Mouse (Mus musculus): ENCODE data around the gene Pold1.

Pold1 gene

GRCm38 (mm10) chr7:44586930-44587329 is 38.3 kb upstream of the Pold1 start:
- ChIA-PET CTCF (interaction anchor here (0.6 to 1.6 kb wide), 11 partner anchors 10 to 324 kb away, joined by 3 to 6 read pairs (median 3); no protein-coding TSS in a partner anchor), POLR2A (interaction anchor here in 3 of 4 experiments (0.6 to 10.3 kb wide), 11 partner anchors 11 to 1616 kb away, joined by 3 to 212 read pairs (median 3); partner anchors contain the start of genes Il4i1 (in 1 of the 3), Napsa (in 1 of the 3) and Nup62 (in 1 of the 3))

- ChIA-PET CTCF (interaction anchor here (0.6 to 1.6 kb wide), 9 partner anchors 10 to 324 kb away, joined by 3 to 6 read pairs (median 3); no protein-coding TSS in a partner anchor), POLR2A (interaction anchor here in 3 of 4 experiments (0.9 to 10.3 kb wide), 12 partner anchors 10 to 400 kb away, joined by 3 to 212 read pairs (median 4); partner anchors contain the start of genes Il4i1 (in 1 of the 3), Nup62 (in 1 of the 3) and Prmt1 (in 1 of the 3))
Measured at GRCm38 (mm10) chr7:44586518-44586917, 37.9 kb upstream of the Pold1 start.

- ChIA-PET POLR2A (interaction anchor here in 3 of 4 experiments (0.7 to 10.3 kb wide), 8 partner anchors 9 to 401 kb away, joined by 3 to 212 read pairs (median 3); partner anchors contain the start of genes Pold1 (in 1 of the 3) and Prmt1 (in 1 of the 3)), CTCF (interaction anchor here in 3 of 4 experiments (0.6 to 1.6 kb wide), 5 partner anchors 11 to 63 kb away, joined by 3 to 5 read pairs (median 3); no protein-coding TSS in a partner anchor)
Measured at GRCm38 (mm10) chr7:44585606-44586005, 37.0 kb upstream of the Pold1 start.

- ChIA-PET CTCF (interaction anchor here in 2 of 4 experiments (0.6 to 1.2 kb wide), 5 partner anchors 9 to 48 kb away, joined by 3 to 4 read pairs (median 3); no protein-coding TSS in a partner anchor), POLR2A (interaction anchor here in 2 of 4 experiments (0.7 to 1.6 kb wide), 6 partner anchors 16 to 76 kb away, joined by 3 to 4 read pairs (median 3); partner anchors contain the start of gene Pold1 (in 1 of the 2))
Measured at GRCm38 (mm10) chr7:44584921-44585320, 36.3 kb upstream of the Pold1 start.

GRCm38 (mm10) chr7:44584265-44584804 is 35.7 kb upstream of the Pold1 start:
- ChIA-PET POLR2A (interaction anchor here in 2 of 4 experiments (0.7 to 1.6 kb wide), 5 partner anchors 15 to 77 kb away, joined by 3 to 4 read pairs (median 3); no protein-coding TSS in a partner anchor), CTCF (interaction anchor here in 2 of 4 experiments (0.6 to 1.0 kb wide), 4 partner anchors 8 to 63 kb away, joined by 3 to 6 read pairs (median 4); no protein-coding TSS in a partner anchor)

GRCm38 (mm10) chr7:44583146-44583545 is 34.5 kb upstream of the Pold1 start:
- POLR2A ChIA-PET = interaction anchor here in 3 of 4 experiments (0.8 to 1.5 kb wide), 4 partner anchors 8 to 35 kb away, joined by 3 to 4 read pairs (median 4); partner anchors contain the start of gene Pold1 (in 1 of the 3)
- CTCF ChIA-PET = interaction anchor here in 3 of 4 experiments (0.6 to 0.7 kb wide), 4 partner anchors 34 to 982 kb away, joined by 3 to 10 read pairs (median 4); no protein-coding TSS in a partner anchor

- POLR2A ChIA-PET = interaction anchor here in 3 of 4 experiments (0.8 to 1.5 kb wide), 5 partner anchors 9 to 34 kb away, joined by 3 to 4 read pairs (median 3); partner anchors contain the start of genes Napsa (in 1 of the 3) and Pold1 (in 1 of the 3)
- CTCF ChIA-PET = interaction anchor here in 3 of 4 experiments (0.6 to 0.7 kb wide), 4 partner anchors 34 to 981 kb away, joined by 3 to 10 read pairs (median 4); no protein-coding TSS in a partner anchor
Measured at GRCm38 (mm10) chr7:44582709-44583108, 34.1 kb upstream of the Pold1 start.

- ChIA-PET POLR2A (interaction anchor here (0.5 to 2.0 kb wide), 10 partner anchors 9 to 239 kb away, joined by 3 to 9 read pairs (median 4); partner anchors contain the start of genes Kcnc3 (in 2 of the 4) and Napsa (in 1 of the 4)), CTCF (interaction anchor here in 2 of 4 experiments (0.8 to 1.3 kb wide), 4 partner anchors 8 to 60 kb away, joined by 3 to 4 read pairs (median 3); no protein-coding TSS in a partner anchor)
Measured at GRCm38 (mm10) chr7:44581637-44582036, 33.0 kb upstream of the Pold1 start.

GRCm38 (mm10) chr7:44576333-44576844 is 27.7 kb upstream of the Pold1 start:
- ChIA-PET POLR2A (interaction anchor here (0.6 to 1.3 kb wide), 14 partner anchors 9 to 79 kb away, joined by 3 to 7 read pairs (median 4); partner anchors contain the start of gene Kcnc3 (in 2 of the 4)), CTCF (interaction anchor here (0.6 to 2.5 kb wide), 18 partner anchors 8 to 679 kb away, joined by 3 to 11 read pairs (median 4); partner anchors contain the start of genes Nr1h2 (in 2 of the 4) and Kcnc3 (in 1 of the 4))

- POLR2A ChIA-PET = interaction anchor here in 2 of 4 experiments (0.7 to 3.2 kb wide), 2 partner anchors 17 to 49 kb away, joined by 4 to 19 read pairs; partner anchors contain the start of gene Kcnc3 (in 1 of the 2)
- CTCF ChIA-PET = no interaction called here
Measured at GRCm38 (mm10) chr7:44572956-44573484, 24.4 kb upstream of the Pold1 start.

GRCm38 (mm10) chr7:44572213-44572701 is 23.6 kb upstream of the Pold1 start, which contains the start of gene Napsa:
Gene Napsa (plus strand): TSS chr7:44572380.
- ChIA-PET CTCF (interaction anchor here in 2 of 4 experiments (0.6 to 1.7 kb wide), 2 partner anchors 10 to 81 kb away, joined by 5 to 8 read pairs; no protein-coding TSS in a partner anchor), POLR2A (interaction anchor here in 3 of 4 experiments (0.7 to 3.2 kb wide), 9 partner anchors 10 to 58 kb away, joined by 3 to 19 read pairs (median 5); partner anchors contain the start of gene Kcnc3 (in 1 of the 3))

GRCm38 (mm10) chr7:44571811-44572210 is 23.2 kb upstream of the Pold1 start:
- POLR2A ChIA-PET = interaction anchor here in 3 of 4 experiments (0.6 to 3.2 kb wide), 12 partner anchors 10 to 244 kb away, joined by 3 to 19 read pairs (median 4); partner anchors contain the start of genes Il4i1 (in 1 of the 3), Kcnc3 (in 1 of the 3), Nup62 (in 1 of the 3) and Syt3 (in 1 of the 3)

GRCm38 (mm10) chr7:44570989-44571388 is 22.3 kb upstream of the Pold1 start:
- ChIA-PET POLR2A (interaction anchor here in 3 of 4 experiments (0.5 to 3.2 kb wide), 20 partner anchors 10 to 245 kb away, joined by 3 to 19 read pairs (median 4); partner anchors contain the start of genes Emc10 (in 1 of the 3), Fam71e1 (in 1 of the 3), Il4i1 (in 1 of the 3) and Kcnc3 (in 1 of the 3)), CTCF (interaction anchor here in 3 of 4 experiments (0.6 to 1.7 kb wide), 20 partner anchors 10 to 131 kb away, joined by 3 to 8 read pairs (median 3); partner anchors contain the start of gene Pold1 (in 1 of the 3))

More at GRCm38 (mm10) chr7:44571811-44572210, 23.2 kb upstream of the Pold1 start:
- CTCF ChIA-PET = interaction anchor here (0.6 to 1.7 kb wide), 11 partner anchors 9 to 82 kb away, joined by 3 to 8 read pairs (median 4); no protein-coding TSS in a partner anchor

- CTCF ChIA-PET = no interaction called here
- POLR2A ChIA-PET = interaction anchor here in 3 of 4 experiments (0.9 to 2.3 kb wide), 15 partner anchors 15 to 194 kb away, joined by 3 to 9 read pairs (median 4); partner anchors contain the start of genes Kcnc3 (in 2 of the 3), Nr1h2 (in 2 of the 3), Emc10 (in 1 of the 3) and Fam71e1 (in 1 of the 3)
Measured at GRCm38 (mm10) chr7:44568803-44569202, 20.2 kb upstream of the Pold1 start.

- CTCF ChIA-PET = interaction anchor here in 2 of 4 experiments (0.6 to 1.3 kb wide), 2 partner anchors 38 to 697 kb away, joined by 3 to 4 read pairs; no protein-coding TSS in a partner anchor
- POLR2A ChIA-PET = interaction anchor here in 2 of 4 experiments (0.5 to 0.7 kb wide), 2 partner anchors 44 to 55 kb away, joined by 3 to 10 read pairs; no protein-coding TSS in a partner anchor
Measured at GRCm38 (mm10) chr7:44565414-44565813, 16.8 kb upstream of the Pold1 start.

GRCm38 (mm10) chr7:44564486-44564885 is 15.8 kb upstream of the Pold1 start:
- ChIA-PET POLR2A (interaction anchor here in 2 of 4 experiments (0.6 to 1.3 kb wide), 4 partner anchors 11 to 222 kb away, joined by 3 to 4 read pairs (median 4); partner anchors contain the start of gene Nr1h2 (in 1 of the 2)), CTCF (interaction anchor here in 3 of 4 experiments (0.6 to 1.6 kb wide), 6 partner anchors 12 to 78 kb away, joined by 3 to 13 read pairs (median 4); no protein-coding TSS in a partner anchor)
